17 mouse cellular contexts compared by ENCODE assay signal in genomic region chr3:85516739-85517396, GRCm38 (mm10). TPM values are rescaled to one million over a fixed set of nuclear protein-coding genes. Genes with fewer than 3 reads are reported as not detected.
A peak's percentile ranks its signal among the peaks of the same experiment; 100 is the strongest.
DNase-seq lines count a peak whose midpoint lies in the region; ATAC-seq lines count a peak whose summit lies in the region.
"Had no signal": no experiment of that assay in that cellular context is flagged by ENCODE, and none has a peak within 500 bp of the region (broad histone marks: within the 10 kb centered on the region; RNA-seq: fewer than 3 reads in every experiment).

No protein-coding gene starts in this region.

- WGBS in heart, embryonic 10.5 days = 66% methylated on average over 11 of the region's 11 CpGs
- 27% methylated on average over 11 of the region's 11 CpGs for WGBS in kidney, embryonic 14.5 days
- 38% methylated on average over 11 of the region's 11 CpGs for WGBS in intestine, embryonic 15.5 days

- peaks cover 46% of the 10 kb centered on the region for H3K4me1 ChIP-seq in heart, embryonic 10.5 days
- no peaks in the 10 kb centered on the region for H3K4me1 ChIP-seq in kidney, embryonic 14.5 days (ENCODE audit: control insufficient read depth, insufficient read depth, low read length)
- H3K4me1 ChIP-seq in intestine, embryonic 15.5 days (replicated peaks) = peaks cover 4% of the 10 kb centered on the region; the same call in 1 of the 2 replicates
- H3K4me1 ChIP-seq: embryonic facial prominence, embryonic 12.5 days; forebrain, embryonic 15.5 days had no signal

- no peak overlapping the region for H3K9ac ChIP-seq in kidney, embryonic 14.5 days (ENCODE audit: low read depth, low read length)
- H3K9ac ChIP-seq in intestine, embryonic 15.5 days = no peak overlapping the region
- H3K9ac ChIP-seq: embryonic facial prominence, embryonic 12.5 days; forebrain, embryonic 15.5 days; hindbrain, embryonic 14.5 days had no signal

- peak; percentile 72; the same call in 1 of the 2 replicates for ATAC-seq in kidney, embryonic 14.5 days (ENCODE audit: low FRiP score, low TSS enrichment)
- peak; percentile 82 for ATAC-seq in intestine, embryonic 15.5 days
- ATAC-seq: forebrain, embryonic 15.5 days had no signal

- peak overlapping the region; percentile 81; the same call in 1 of the 2 replicates for H3K27ac ChIP-seq in heart, embryonic 10.5 days
- no peak overlapping the region for H3K27ac ChIP-seq in kidney, embryonic 14.5 days (ENCODE audit: low read depth, low read length)
- no peak overlapping the region for H3K27ac ChIP-seq in intestine, embryonic 15.5 days
- H3K27ac ChIP-seq: embryonic facial prominence, embryonic 12.5 days; forebrain, embryonic 15.5 days; hindbrain, embryonic 10.5 days; hindbrain, embryonic 14.5 days had no signal

- H3K4me3 ChIP-seq in heart, embryonic 10.5 days = no peak overlapping the region
- H3K4me3 ChIP-seq in kidney, embryonic 14.5 days (ENCODE audit: low read length) = no peak overlapping the region
- no peak overlapping the region for H3K4me3 ChIP-seq in intestine, embryonic 15.5 days (replicated peaks)
- H3K4me3 ChIP-seq: embryonic facial prominence, embryonic 12.5 days; forebrain, embryonic 15.5 days; hindbrain, embryonic 10.5 days had no signal

- no peaks in the 10 kb centered on the region for H3K9me3 ChIP-seq in heart, embryonic 10.5 days
- no peaks in the 10 kb centered on the region for H3K9me3 ChIP-seq in kidney, embryonic 14.5 days (ENCODE audit: control insufficient read depth, low read length)
- H3K9me3 ChIP-seq in intestine, embryonic 15.5 days = no peaks in the 10 kb centered on the region
- H3K9me3 ChIP-seq: embryonic facial prominence, embryonic 12.5 days; forebrain, embryonic 15.5 days; hindbrain, embryonic 10.5 days had no signal

- no peak for DNase-seq in heart, embryonic 10.5 days (ENCODE audit: low spot score)
- DNase-seq in heart, adult 11 months = no peak
- DNase-seq in kidney, postnatal 36 days = no peak
- DNase-seq in left cerebral cortex, adult 9 months (ENCODE audit: low spot score in 2 of 2) = no peak
- DNase-seq in right cerebral cortex, postnatal 4 days = no peak
- DNase-seq: adrenal gland, postnatal 10 days; cerebellum, adult 11-12 months; cerebellum, adult 9-10 months; cerebellum, postnatal 25 days; gastrocnemius, postnatal 10 days; heart, postnatal 10 days had no signal

- H3K27me3 ChIP-seq in heart, embryonic 10.5 days (ENCODE audit: insufficient read depth, poor library complexity, severe bottlenecking) = no peaks in the 10 kb centered on the region
- no peaks in the 10 kb centered on the region for H3K27me3 ChIP-seq in kidney, embryonic 14.5 days (ENCODE audit: control insufficient read depth, insufficient read depth, low read length)
- 0 out of 2 replicates have a peak, but pooled peaks cover 3% of the 10 kb centered on the region for H3K27me3 ChIP-seq in intestine, embryonic 15.5 days (replicated peaks)
- H3K27me3 ChIP-seq: embryonic facial prominence, embryonic 12.5 days; forebrain, embryonic 15.5 days had no signal

- H3K4me2 ChIP-seq in kidney, embryonic 14.5 days (replicated peaks; ENCODE audit: low read depth, low read length) = no peak overlapping the region
- no peak overlapping the region for H3K4me2 ChIP-seq in intestine, embryonic 15.5 days (replicated peaks)
- H3K4me2 ChIP-seq: embryonic facial prominence, embryonic 12.5 days; forebrain, embryonic 15.5 days; hindbrain, embryonic 14.5 days had no signal

- H3K36me3 ChIP-seq in heart, embryonic 10.5 days = no peaks in the 10 kb centered on the region
- no peaks in the 10 kb centered on the region for H3K36me3 ChIP-seq in kidney, embryonic 14.5 days (ENCODE audit: control insufficient read depth, insufficient read depth, low read length)
- no peaks in the 10 kb centered on the region for H3K36me3 ChIP-seq in intestine, embryonic 15.5 days
- H3K36me3 ChIP-seq: embryonic facial prominence, embryonic 12.5 days; forebrain, embryonic 15.5 days; hindbrain, embryonic 10.5 days had no signal

RNA-seq across cellular contexts. Expression of gene Gatb, which starts 57.1 kb away (rescaled TPM):
- polyA plus RNA-seq in heart, embryonic 10.5 days (2016; fragmentation: Nextera tagmentation; extraction: Ambion mirVana) = 32.3 and 45.0 TPM in 2 replicates
- 17.6 and 26.4 TPM in 2 replicates for polyA plus RNA-seq in kidney, embryonic 14.5 days (2014; fragmentation: Nextera tagmentation; extraction: Ambion mirVana)
- polyA plus RNA-seq in intestine, embryonic 15.5 days (2015; fragmentation: Nextera tagmentation; extraction: Ambion mirVana) = 32.1 and 34.4 TPM in 2 replicates
